Mouse (Mus musculus) neural tube, embryonic 11.5 days (tissue): ENCODE measurements around the gene Mettl6. TPM values are rescaled to one million over a fixed set of nuclear protein-coding genes. Genes with fewer than 3 reads are reported as not detected.
A peak's percentile ranks its signal among the peaks of the same experiment; 100 is the strongest.

Source experiments
- ATAC-seq: fragments of 200-750 bp; cut with Nextera tagmentation; 2 replicates; pipeline ENCODE4 v1.8.0; 2017; ENCODE audit warnings: moderate number of reproducible peaks, mild to moderate bottlenecking, moderate TSS enrichment, moderate library complexity; ENCODE audit not compliant: insufficient read depth, low FRiP score, low TSS enrichment
- DNase-seq: peaks from one replicate; pipeline ENCODE4 v3.0.0-alpha.2; 2015; ENCODE audit warnings: low spot score
- H3K27ac ChIP-seq: fragments of 300-500 bp; sonication (generic); 2 replicates; pipeline ENCODE4 v1.5.1; 2014; ENCODE audit warnings: low read depth, mild to moderate bottlenecking, low read length
- H3K27me3 ChIP-seq: fragments of 300-500 bp; sonication (generic); 2 replicates; pipeline ENCODE4 v1.6.1; 2014; ENCODE audit warnings: mild to moderate bottlenecking, low read length, mixed read lengths; ENCODE audit not compliant: control insufficient read depth, insufficient read depth
- H3K36me3 ChIP-seq: fragments of 300-500 bp; sonication (generic); 2 replicates; pipeline ENCODE4 v1.6.1; 2014; ENCODE audit warnings: mild to moderate bottlenecking, low read length, moderate library complexity, mixed read lengths; ENCODE audit not compliant: control insufficient read depth, insufficient read depth
- H3K4me1 ChIP-seq: fragments of 300-500 bp; sonication (generic); 2 replicates; pipeline ENCODE4 v1.6.1; 2014; ENCODE audit warnings: low read length, mixed read lengths; ENCODE audit not compliant: control insufficient read depth, insufficient read depth
- H3K4me2 ChIP-seq: fragments of 300-500 bp; sonication (generic); 2 replicates; pipeline ENCODE4 v1.6.1; 2014; ENCODE audit warnings: low read depth, mild to moderate bottlenecking, moderate library complexity
- H3K4me3 ChIP-seq: fragments of 300-500 bp; sonication (generic); 2 replicates; pipeline ENCODE4 v1.5.1; 2014; ENCODE audit warnings: low read depth, low read length
- H3K9ac ChIP-seq: fragments of 300-500 bp; sonication (generic); 2 replicates; pipeline ENCODE4 v1.6.1; 2014; ENCODE audit warnings: mild to moderate bottlenecking, low read length
- H3K9me3 ChIP-seq: fragments of 300-500 bp; sonication (generic); 2 replicates; pipeline ENCODE4 v1.6.1; 2016; ENCODE audit warnings: low read length; ENCODE audit not compliant: control insufficient read depth
- WGBS: fragments of 180-500 bp; shearing (Covaris S2); extraction: QIAGEN DNeasy Blood & Tissue Kit; methylation state at CpG from one replicate; pipeline ENCODE4 v1.1.7; 2014; 5-methylcytosine and 5-hydroxymethylcytosine counted together
- polyA plus RNA-seq: library from polyadenylated mRNA; unstranded; fragments of >200 nt; fragmentation: Nextera tagmentation; extraction: Ambion mirVana; gene quantifications from 2 replicates; pipeline ENCODE4 v1.2.1, GENCODE M21; 2014

The Mettl6 gene
- polyA plus RNA-seq, 1 experiment from 2014 or later, result 85.6 TPM

- Histone ChIP-seq H3K36me3 (no peaks in the 10 kb centered on the region), H3K4me3 (no peak overlapping the region), H3K4me2 (no peak overlapping the region), H3K27ac (no peak overlapping the region), H3K9me3 (no peaks in the 10 kb centered on the region), H3K4me1 (no peaks in the 10 kb centered on the region), H3K9ac (no peak overlapping the region), H3K27me3 (no peaks in the 10 kb centered on the region)
- ATAC-seq (no peak), DNase-seq (no peak)
- WGBS, result 62% methylated on average over 3 of the region's 3 CpGs
Measured at GRCm38 (mm10) chr14:31519165-31519564, 24.3 kb upstream of the Mettl6 start.

- H3K36me3 ChIP-seq, result no peaks in the 10 kb centered on the region
- H3K27me3 ChIP-seq, result no peaks in the 10 kb centered on the region
- no peak for ATAC-seq
- no peak overlapping the region for H3K4me3 ChIP-seq
- no peak overlapping the region for H3K9ac ChIP-seq
- no peaks in the 10 kb centered on the region for H3K9me3 ChIP-seq
- no peak overlapping the region for H3K4me2 ChIP-seq
- 95% methylated on average over 2 of the region's 2 CpGs for WGBS
- H3K27ac ChIP-seq, result no peak overlapping the region
- no peaks in the 10 kb centered on the region for H3K4me1 ChIP-seq
- DNase-seq, result no peak
Measured at GRCm38 (mm10) chr14:31515895-31516294, 21.1 kb upstream of the Mettl6 start.

- 97% methylated on average over 3 of the region's 3 CpGs for WGBS
Measured at GRCm38 (mm10) chr14:31510322-31510721, 15.5 kb upstream of the Mettl6 start.

DNA sequence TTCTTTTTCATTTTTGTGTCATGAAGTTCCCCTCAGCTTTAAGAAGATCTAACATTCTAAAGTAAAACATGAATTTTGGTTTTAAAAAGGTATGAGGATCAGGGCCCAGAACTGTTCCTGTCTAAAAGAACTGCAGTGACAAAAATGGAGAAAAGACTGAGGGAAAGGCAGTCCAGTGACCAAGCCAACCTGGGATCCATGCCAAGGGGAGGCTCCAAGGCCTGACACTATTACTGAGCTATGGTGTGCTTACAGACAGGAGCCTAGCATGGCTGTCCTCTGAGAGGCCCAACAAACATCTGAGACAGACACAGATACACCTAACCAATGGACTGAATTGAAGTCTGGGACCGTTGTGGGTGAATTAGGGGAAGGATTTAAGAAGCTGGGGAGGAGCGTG, 15.1 kb upstream of the Mettl6 start:
- Histone ChIP-seq H3K9ac (no peak overlapping the region), H3K9me3 (no peaks in the 10 kb centered on the region), H3K4me1 (no peaks in the 10 kb centered on the region), H3K4me2 (no peak overlapping the region), H3K36me3 (peaks cover 23% of the 10 kb centered on the region), H3K4me3 (no peak overlapping the region), H3K27me3 (no peaks in the 10 kb centered on the region), H3K27ac (no peak overlapping the region)
- DNase-seq, result no peak
- ATAC-seq, result no peak
- 90% methylated on average over 2 of the region's 2 CpGs for WGBS

More at GRCm38 (mm10) chr14:31510322-31510721, 15.5 kb upstream of the Mettl6 start:
- DNase-seq (no peak), ATAC-seq (no peak)
- Histone ChIP-seq H3K9ac (no peak overlapping the region), H3K27me3 (no peaks in the 10 kb centered on the region), H3K9me3 (no peaks in the 10 kb centered on the region), H3K4me1 (no peaks in the 10 kb centered on the region), H3K4me3 (no peak overlapping the region), H3K27ac (no peak overlapping the region), H3K36me3 (peaks cover 19% of the 10 kb centered on the region), H3K4me2 (no peak overlapping the region)

DNA sequence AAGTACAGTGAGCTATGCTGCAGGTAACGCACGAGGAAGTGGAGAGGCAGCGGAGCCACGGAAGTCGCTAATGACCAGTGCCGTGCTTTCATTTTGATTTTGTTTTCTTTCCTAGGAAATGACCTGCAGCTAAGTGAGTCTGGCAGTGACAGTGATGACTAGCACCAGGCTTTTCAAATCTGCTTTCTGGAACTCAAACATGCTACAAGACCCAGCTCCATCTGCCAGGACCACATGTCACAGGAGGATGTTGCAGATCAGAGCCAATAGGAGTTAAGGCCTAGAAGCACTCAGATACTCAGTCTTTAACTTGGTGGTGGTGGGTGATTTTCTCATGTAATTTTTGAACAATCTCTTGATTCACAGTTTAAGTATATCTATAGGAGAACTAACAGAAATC, 11.6 kb upstream of the Mettl6 start:
- ATAC-seq (no peak), DNase-seq (no peak)
- Histone ChIP-seq H3K4me1 (no peaks in the 10 kb centered on the region), H3K9me3 (no peaks in the 10 kb centered on the region), H3K36me3 (peaks cover 39% of the 10 kb centered on the region), H3K9ac (no peak overlapping the region), H3K27me3 (no peaks in the 10 kb centered on the region), H3K4me2 (no peak overlapping the region), H3K4me3 (no peak overlapping the region), H3K27ac (no peak overlapping the region)
- 97% methylated on average over 6 of the region's 6 CpGs for WGBS

DNA sequence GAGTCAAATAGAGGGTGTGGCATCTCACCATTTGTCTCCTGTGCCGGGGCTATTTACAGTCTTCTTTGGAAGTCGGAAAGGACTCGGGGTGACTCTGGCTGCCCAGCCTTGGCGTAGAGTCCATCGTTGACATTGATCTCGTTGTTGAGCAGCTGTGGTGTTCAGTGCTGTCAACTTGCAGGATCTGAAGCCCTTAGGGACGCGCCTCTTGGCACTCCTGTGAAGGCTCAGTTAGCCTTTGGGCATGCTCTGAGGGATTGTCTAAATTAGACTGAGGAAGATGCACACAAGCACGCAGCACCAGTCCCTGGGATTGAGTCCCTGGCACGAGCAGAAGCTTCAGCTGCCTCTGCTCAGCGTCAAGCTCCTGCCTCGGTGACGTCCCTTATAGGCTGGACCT, 8.6 kb upstream of the Mettl6 start:
- H3K9me3 ChIP-seq, result no peaks in the 10 kb centered on the region
- H3K9ac ChIP-seq, result no peak overlapping the region
- H3K4me2 ChIP-seq, result no peak overlapping the region
- WGBS, result 95% methylated on average over 13 of the region's 13 CpGs
- peaks cover 35% of the 10 kb centered on the region for H3K36me3 ChIP-seq
- H3K27me3 ChIP-seq, result no peaks in the 10 kb centered on the region
- ATAC-seq (no peak), DNase-seq (no peak)
- no peaks in the 10 kb centered on the region for H3K4me1 ChIP-seq
- H3K4me3 ChIP-seq, result no peak overlapping the region
- H3K27ac ChIP-seq, result no peak overlapping the region

- no peak overlapping the region for H3K4me3 ChIP-seq
- H3K36me3 ChIP-seq, result peaks cover 14% of the 10 kb centered on the region
- no peak overlapping the region for H3K27ac ChIP-seq
- H3K27me3 ChIP-seq, result no peaks in the 10 kb centered on the region
- H3K9ac ChIP-seq, result no peak overlapping the region
- DNase-seq, result no peak
- no peak overlapping the region for H3K4me2 ChIP-seq
- ATAC-seq, result no peak
- H3K4me1 ChIP-seq, result peaks cover 12% of the 10 kb centered on the region
- no peaks in the 10 kb centered on the region for H3K9me3 ChIP-seq
- 79% methylated on average over 1 of the region's 1 CpGs for whole genome bisulfite sequencing
Measured at GRCm38 (mm10) chr14:31499526-31499925, 4.7 kb upstream of the Mettl6 start.

DNA sequence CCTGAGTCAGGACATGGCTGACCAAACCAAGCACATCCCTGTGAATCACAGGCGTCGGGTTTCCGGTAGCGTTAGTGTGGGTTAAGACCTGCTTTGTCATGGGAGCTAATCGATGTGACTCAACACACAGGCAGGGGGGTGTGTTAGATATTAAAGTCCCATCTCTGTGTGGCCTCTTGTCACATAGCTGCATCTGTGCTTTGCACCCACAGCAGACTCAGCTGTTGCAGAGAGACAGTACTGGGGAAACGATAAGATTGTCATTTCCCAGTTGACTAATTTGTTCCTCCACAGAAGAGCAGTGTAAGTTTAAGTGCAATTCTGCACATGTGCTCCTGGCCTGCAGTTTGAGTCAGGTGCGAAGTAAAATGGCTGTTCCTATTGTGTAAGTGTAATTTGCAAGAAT, 1.4 kb upstream of the Mettl6 start:
- H3K9me3 ChIP-seq, result no peaks in the 10 kb centered on the region
- H3K27ac ChIP-seq, result no peak overlapping the region
- DNase-seq (no peak), ATAC-seq (no peak)
- 0 out of 2 replicates have a peak, but pooled peaks cover 2% of the 10 kb centered on the region for H3K36me3 ChIP-seq
- H3K4me1 ChIP-seq, result peaks cover 18% of the 10 kb centered on the region
- 61% methylated on average over 7 of the region's 7 CpGs for WGBS
- H3K4me3 ChIP-seq, result peak overlapping the region; percentile 93
- no peaks in the 10 kb centered on the region for H3K27me3 ChIP-seq
- peak overlapping the region; percentile 96 for H3K4me2 ChIP-seq
- peak overlapping the region; percentile 93 for H3K9ac ChIP-seq

DNA sequence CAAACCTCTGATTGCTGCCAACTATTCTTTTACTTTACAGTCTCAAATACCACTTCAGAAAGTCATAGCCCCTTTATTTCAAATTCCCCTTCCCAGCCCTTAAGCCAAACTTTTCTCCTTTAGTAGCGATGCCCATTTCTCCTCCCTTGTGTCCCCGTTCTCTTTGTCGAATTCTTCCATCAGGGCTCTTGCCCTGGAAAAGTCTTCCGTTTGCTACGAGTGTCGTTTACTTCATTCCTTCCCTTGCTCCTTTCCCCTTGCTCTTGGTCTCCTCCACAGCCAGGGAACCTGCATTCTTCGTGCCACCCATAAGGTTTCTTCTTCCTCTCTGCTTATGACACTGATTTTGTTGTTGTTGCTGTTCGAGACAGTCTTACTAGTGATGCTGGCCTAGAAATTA, 698 bp upstream of the Mettl6 start:
- DNase-seq (peak; percentile 15), ATAC-seq (no peak)
- Histone ChIP-seq H3K9ac (peak overlapping the region; percentile 93), H3K9me3 (no peaks in the 10 kb centered on the region), H3K4me1 (peaks cover 18% of the 10 kb centered on the region), H3K27ac (peak overlapping the region; percentile 80; the same call in 1 of the 2 replicates), H3K4me3 (peak overlapping the region; percentile 93), H3K27me3 (no peaks in the 10 kb centered on the region), H3K4me2 (peak overlapping the region; percentile 96), H3K36me3 (0 out of 2 replicates have a peak, but pooled peaks cover 2% of the 10 kb centered on the region)
- WGBS, result 9% methylated on average over 8 of the region's 8 CpGs
